Mouse (Mus musculus) lung, embryonic 15.5 days (tissue): ENCODE measurements around the gene Hist1h3g. TPM values are rescaled to one million over a fixed set of nuclear protein-coding genes. Genes with fewer than 3 reads are reported as not detected.
"Not testable (repeated sequence)": the region's sequence is repeated elsewhere in the genome, so short reads cannot be mapped to it uniquely, and the experiment has no call there.

Source experiments
- ATAC-seq: fragments of 200-750 bp; cut with Nextera tagmentation; 2 replicates; pipeline ENCODE4 v1.8.0; 2017; ENCODE audit warnings: moderate number of reproducible peaks, borderline replicate concordance; ENCODE audit not compliant: low FRiP score, low TSS enrichment; ENCODE audit errors: extremely low read depth
- H3K27ac ChIP-seq: fragments of 300-500 bp; sonication (generic); 2 replicates; pipeline ENCODE4 v1.5.1; 2015; ENCODE audit warnings: moderate library complexity, mild to moderate bottlenecking, inconsistent platforms
- H3K27me3 ChIP-seq: fragments of 300-500 bp; sonication (generic); 2 replicates; pipeline ENCODE4 v1.6.1; 2015; ENCODE audit warnings: inconsistent platforms
- H3K36me3 ChIP-seq: fragments of 300-500 bp; sonication (generic); 2 replicates; pipeline ENCODE4 v1.6.1; 2015; ENCODE audit warnings: inconsistent platforms
- H3K4me1 ChIP-seq: fragments of 300-500 bp; sonication (generic); 2 replicates; pipeline ENCODE4 v1.6.1; 2015; ENCODE audit warnings: inconsistent platforms
- H3K4me2 ChIP-seq: fragments of 300-500 bp; sonication (generic); 2 replicates; pipeline ENCODE4 v1.6.1; 2015; ENCODE audit warnings: inconsistent platforms, mild to moderate bottlenecking, moderate library complexity
- H3K4me3 ChIP-seq: fragments of 300-500 bp; sonication (generic); 2 replicates; pipeline ENCODE4 v1.5.1; 2015; ENCODE audit warnings: mild to moderate bottlenecking, inconsistent platforms
- H3K9ac ChIP-seq: fragments of 300-500 bp; sonication (generic); 2 replicates; pipeline ENCODE4 v1.6.1; 2015; ENCODE audit warnings: inconsistent platforms
- H3K9me3 ChIP-seq: fragments of 300-500 bp; sonication (generic); 2 replicates; pipeline ENCODE4 v1.6.1; 2016; ENCODE audit warnings: inconsistent platforms
- WGBS: fragments of 180-500 bp; shearing (Covaris S2); methylation state at CpG from one replicate; pipeline ENCODE4 v1.1.7; 2015; 5-methylcytosine and 5-hydroxymethylcytosine counted together
- polyA plus RNA-seq: library from polyadenylated mRNA; unstranded; fragments of >200 nt; fragmentation: Nextera tagmentation; extraction: Ambion mirVana; gene quantifications from 2 replicates; pipeline ENCODE4 v1.2.1, GENCODE M21; 2015

Hist1h3g gene
- polyA plus RNA-seq, 1 experiment from 2014 or later, result 10.8 TPM

DNA sequence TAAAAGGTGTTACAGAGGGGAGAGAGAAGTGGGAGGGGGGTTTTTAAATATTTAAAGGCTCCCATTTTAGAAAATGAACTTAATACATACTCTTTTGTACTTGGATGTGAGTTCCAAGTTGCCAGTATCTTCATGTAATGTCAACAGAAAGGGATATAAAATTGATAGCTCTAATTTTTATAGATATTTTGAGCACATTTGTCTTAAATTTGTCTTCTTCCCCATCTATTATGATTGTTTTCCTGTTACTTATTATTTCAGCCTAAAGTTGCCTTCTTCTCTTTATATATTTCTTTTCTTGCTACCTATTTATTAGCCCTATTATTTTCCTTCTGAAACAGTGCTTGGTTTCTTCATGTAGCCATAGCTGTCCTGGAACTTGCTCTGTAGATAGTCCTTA is 17.7 kb downstream of the Hist1h3g start, which contains the start of gene Hist1h1d:
TSS of gene Hist1h1d (plus strand) at position 301 of the 400 bp plus-strand sequence.
- ATAC-seq, result no peak
- H3K4me3 ChIP-seq, result no peak within 1 kb of the TSS
- no peaks in the 10 kb centered on the region for H3K9me3 ChIP-seq
- peak within 1 kb of the TSS; percentile 87 for H3K4me2 ChIP-seq
- 0 out of 2 replicates have a peak within 1 kb of the TSS, but pooled peaks have one; percentile 19 for H3K9ac ChIP-seq
- peak within 1 kb of the TSS; percentile 99 for H3K27ac ChIP-seq
- H3K36me3 ChIP-seq, result no peaks in the 10 kb centered on the region
- peaks cover 13% of the 10 kb centered on the region for H3K4me1 ChIP-seq
- H3K27me3 ChIP-seq, result no peaks in the 10 kb centered on the region

DNA sequence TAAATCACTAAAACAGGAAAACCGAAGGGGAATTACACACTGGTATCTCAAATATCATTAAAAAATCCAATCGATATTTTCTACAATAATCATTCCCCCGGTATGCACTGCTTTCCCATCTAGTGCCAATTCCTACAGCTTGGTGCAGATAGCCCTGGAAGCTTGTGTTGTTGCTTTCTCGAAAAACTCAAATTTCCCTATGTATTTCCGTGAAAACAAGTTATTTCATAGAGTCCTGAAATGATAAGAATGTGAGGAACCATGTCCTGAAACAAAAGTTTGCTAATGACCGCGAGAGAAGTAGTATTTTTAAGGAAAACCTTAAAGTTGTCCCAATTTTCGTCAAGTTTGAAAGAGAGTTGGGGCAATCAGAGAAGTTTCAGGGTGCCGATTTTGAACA is 19.2 kb downstream of the Hist1h3g start:
- Histone ChIP-seq H3K9ac (peak overlapping the region; percentile 92; the same call in 1 of the 2 replicates), H3K27ac (peak overlapping the region; percentile 99), H3K27me3 (no peaks in the 10 kb centered on the region), H3K36me3 (no peaks in the 10 kb centered on the region), H3K9me3 (no peaks in the 10 kb centered on the region), H3K4me2 (peak overlapping the region; percentile 87), H3K4me3 (peak overlapping the region; percentile 62), H3K4me1 (peaks cover 13% of the 10 kb centered on the region)
- ATAC-seq, result no peak
- WGBS, result 15% methylated on average over 9 of the region's 9 CpGs

- peak overlapping the region; percentile 99 for H3K27ac ChIP-seq
- no peaks in the 10 kb centered on the region for H3K36me3 ChIP-seq
- WGBS, result under 1% methylated on average over 54 of the region's 54 CpGs
- H3K9me3 ChIP-seq, result no peaks in the 10 kb centered on the region
- H3K4me3 ChIP-seq, result peak overlapping the region; percentile 62
- ATAC-seq, result peak; percentile 90
- peak overlapping the region; percentile 87 for H3K4me2 ChIP-seq
- peak overlapping the region; percentile 92 for H3K9ac ChIP-seq
- peaks cover 13% of the 10 kb centered on the region for H3K4me1 ChIP-seq
- no peaks in the 10 kb centered on the region for H3K27me3 ChIP-seq
Measured at GRCm38 (mm10) chr13:23554925-23555838, 20.0 kb downstream of the Hist1h3g start.

GRCm38 (mm10) chr13:23555839-23556416 is 20.7 kb downstream of the Hist1h3g start:
- under 1% methylated on average over 18 of the region's 18 CpGs for WGBS
- H3K9me3 ChIP-seq, result no peaks in the 10 kb centered on the region
- ATAC-seq, result peak; percentile 82

GRCm38 (mm10) chr13:23556906-23557305 is 21.7 kb downstream of the Hist1h3g start:
- H3K9ac ChIP-seq, result 0 out of 2 replicates have a peak overlapping the region, but pooled peaks have one; percentile 8
- H3K27me3 ChIP-seq, result no peaks in the 10 kb centered on the region
- H3K36me3 ChIP-seq, result no peaks in the 10 kb centered on the region
- peak overlapping the region; percentile 99 for H3K27ac ChIP-seq
- ATAC-seq, result no peak
- WGBS, result 58% methylated on average over 3 of the region's 3 CpGs
- peak overlapping the region; percentile 87 for H3K4me2 ChIP-seq
- peaks cover 13% of the 10 kb centered on the region for H3K4me1 ChIP-seq
- H3K4me3 ChIP-seq, result 0 out of 2 replicates have a peak overlapping the region, but pooled peaks have one; percentile 4
- H3K9me3 ChIP-seq, result no peaks in the 10 kb centered on the region

More at GRCm38 (mm10) chr13:23555839-23556416, 20.7 kb downstream of the Hist1h3g start:
- Histone ChIP-seq H3K4me2 (peak overlapping the region; percentile 87), H3K4me1 (peaks cover 13% of the 10 kb centered on the region), H3K27ac (peak overlapping the region; percentile 99), H3K27me3 (no peaks in the 10 kb centered on the region), H3K4me3 (peak overlapping the region; percentile 62), H3K36me3 (no peaks in the 10 kb centered on the region), H3K9ac (peak overlapping the region; percentile 92)

DNA sequence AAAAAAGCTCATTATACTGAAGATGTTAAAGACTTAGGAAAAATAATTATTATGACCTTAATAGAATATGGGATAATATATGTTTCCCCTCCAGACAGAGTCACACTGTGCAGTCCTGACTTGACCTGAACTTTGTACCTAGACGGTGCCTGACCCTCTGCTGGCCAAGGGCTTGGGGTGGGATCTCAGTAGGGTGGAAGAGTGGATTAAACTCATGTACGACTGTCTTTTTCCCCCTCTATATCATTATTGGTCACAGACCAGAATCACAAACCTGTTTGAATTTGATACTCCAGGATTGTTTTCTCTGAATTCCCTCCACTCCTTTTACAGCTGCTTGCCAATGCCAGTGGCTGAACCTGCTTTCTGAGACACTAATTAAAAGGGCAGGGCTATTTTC is 25.5 kb downstream of the Hist1h3g start:
- not testable (repeated sequence) for H3K27me3 ChIP-seq, ATAC-seq, H3K9me3 ChIP-seq, H3K9ac ChIP-seq, H3K36me3 ChIP-seq
- WGBS, result 10% methylated on average over 2 of the region's 2 CpGs
- Histone ChIP-seq H3K4me1 (peaks cover 10% of the 10 kb centered on the region; the same call in 1 of the 2 replicates), H3K4me3 (peak overlapping the region; percentile 10; the same call in 1 of the 2 replicates), H3K4me2 (peak overlapping the region; percentile 39), H3K27ac (peak overlapping the region; percentile 57; the same call in 1 of the 2 replicates)

DNA sequence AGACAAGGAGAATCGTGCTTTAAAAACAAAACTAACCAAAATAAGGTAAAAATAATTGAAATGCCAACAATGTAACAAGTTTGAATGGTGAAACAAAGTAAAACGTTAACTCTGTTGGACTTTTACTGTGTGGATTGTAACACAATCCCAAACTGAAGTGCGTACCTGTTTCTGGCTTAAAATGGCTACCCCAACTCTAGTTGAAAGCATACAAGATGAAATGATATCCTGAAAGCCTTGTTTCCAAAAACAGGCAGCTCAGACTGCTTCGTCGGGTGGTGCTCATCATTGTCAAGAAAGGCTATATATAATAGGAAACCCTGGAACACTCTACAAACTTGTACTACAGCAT is 26.3 kb downstream of the Hist1h3g start:
- not testable (repeated sequence) for ATAC-seq, H3K36me3 ChIP-seq, H3K9me3 ChIP-seq, H3K27me3 ChIP-seq
- Histone ChIP-seq H3K27ac (peak overlapping the region; percentile 98), H3K4me2 (peak overlapping the region; percentile 71), H3K4me1 (peaks cover 10% of the 10 kb centered on the region; the same call in 1 of the 2 replicates), H3K9ac (peak overlapping the region; percentile 47; the same call in 1 of the 2 replicates), H3K4me3 (peak overlapping the region; percentile 43)
- 0% methylated on average over 2 of the region's 5 CpGs for WGBS

DNA sequence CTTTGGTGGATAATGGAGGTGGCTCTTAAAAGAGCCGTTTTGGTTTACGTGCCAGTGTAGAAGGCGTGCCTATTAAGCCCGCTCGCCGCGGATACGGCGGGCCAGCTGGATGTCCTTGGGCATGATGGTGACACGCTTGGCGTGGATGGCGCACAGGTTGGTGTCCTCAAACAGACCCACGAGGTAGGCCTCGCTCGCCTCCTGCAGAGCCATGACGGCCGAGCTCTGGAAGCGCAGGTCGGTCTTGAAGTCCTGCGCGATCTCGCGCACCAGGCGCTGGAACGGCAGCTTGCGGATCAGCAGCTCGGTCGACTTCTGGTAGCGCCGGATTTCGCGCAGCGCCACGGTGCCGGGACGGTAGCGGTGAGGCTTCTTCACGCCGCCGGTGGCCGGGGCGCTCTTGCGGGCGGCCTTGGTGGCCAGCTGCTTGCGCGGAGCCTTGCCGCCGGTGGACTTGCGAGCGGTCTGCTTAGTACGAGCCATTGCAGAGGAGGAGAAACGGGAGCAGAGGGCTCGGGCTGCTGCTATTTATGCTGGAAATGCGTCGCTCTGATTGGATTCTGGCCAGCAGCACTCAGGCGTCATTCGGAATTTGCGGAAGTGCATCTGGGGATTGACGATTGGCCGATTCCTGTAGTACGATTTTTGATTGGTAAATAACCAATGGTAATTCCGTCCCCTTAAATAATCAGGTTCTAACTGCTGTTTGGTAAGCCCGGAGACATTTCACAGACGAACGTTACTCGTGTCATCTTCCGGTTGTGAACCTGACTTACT is 26.8 kb downstream of the Hist1h3g start, which contains the start of gene Hist1h3e:
TSS of gene Hist1h3e (minus strand) at position 487 of the 777 bp plus-strand sequence.
- peak within 1 kb of the TSS; percentile 98 for H3K27ac ChIP-seq
- not testable (repeated sequence) for H3K9me3 ChIP-seq, H3K27me3 ChIP-seq, H3K4me1 ChIP-seq, H3K36me3 ChIP-seq
- peak; percentile 92 for ATAC-seq
- under 1% methylated on average over 56 of the region's 67 CpGs for WGBS
- H3K4me2 ChIP-seq, result peak within 1 kb of the TSS; percentile 71
- peak within 1 kb of the TSS; percentile 47 for H3K9ac ChIP-seq
- peak within 1 kb of the TSS; percentile 43 for H3K4me3 ChIP-seq

DNA sequence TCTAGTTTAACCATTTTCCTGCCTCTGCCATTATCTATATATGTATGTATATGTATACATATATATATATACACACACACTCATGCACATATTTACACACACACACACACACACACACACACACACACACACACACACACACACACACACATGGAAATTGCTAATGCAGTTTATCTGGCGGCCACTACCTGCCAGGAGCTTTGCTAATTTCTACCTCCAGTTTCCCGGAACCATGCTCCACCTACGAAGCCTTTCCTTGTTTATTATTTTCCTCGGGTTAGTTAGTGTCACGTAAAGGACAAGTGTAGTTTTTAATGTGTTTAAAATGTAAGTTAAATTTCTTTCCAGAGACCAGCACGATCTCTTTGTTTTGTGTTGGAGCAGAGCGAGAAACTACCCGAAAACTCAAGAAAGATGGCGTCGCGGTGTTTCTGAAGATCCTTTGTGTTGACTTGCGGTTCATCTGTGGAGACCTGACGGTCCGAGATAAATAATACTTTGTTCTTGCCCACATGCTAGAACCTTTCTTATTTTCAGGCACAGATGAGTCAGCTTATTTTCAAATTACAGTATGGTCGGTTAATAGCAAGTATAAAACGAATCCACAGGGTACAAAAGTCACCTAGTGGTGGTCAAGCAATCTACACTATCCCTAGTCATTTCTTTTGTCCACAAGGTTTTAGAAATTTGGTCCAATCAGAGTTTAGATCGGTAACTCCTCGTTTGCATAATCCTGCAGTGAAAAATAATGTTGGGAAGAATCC is 27.7 kb downstream of the Hist1h3g start:
- 3% methylated on average over 18 of the region's 18 CpGs for WGBS
- ATAC-seq, result peak; percentile 66; the same call in 1 of the 2 replicates
- Histone ChIP-seq H3K27ac (peak overlapping the region; percentile 98), H3K36me3 (no peaks in the 10 kb centered on the region), H3K27me3 (no peaks in the 10 kb centered on the region), H3K9ac (peak overlapping the region; percentile 39), H3K9me3 (no peaks in the 10 kb centered on the region), H3K4me2 (peak overlapping the region; percentile 71), H3K4me3 (peak overlapping the region; percentile 43), H3K4me1 (peaks cover 7% of the 10 kb centered on the region; the same call in 1 of the 2 replicates)

GRCm38 (mm10) chr13:23564482-23564881 is 29.3 kb downstream of the Hist1h3g start:
- no peak overlapping the region for H3K4me2 ChIP-seq
- H3K9ac ChIP-seq, result no peak overlapping the region
- no peak overlapping the region for H3K4me3 ChIP-seq
- no peaks in the 10 kb centered on the region for H3K27me3 ChIP-seq
- no peaks in the 10 kb centered on the region for H3K9me3 ChIP-seq
- no peak for ATAC-seq
- peaks cover 7% of the 10 kb centered on the region; the same call in 1 of the 2 replicates for H3K4me1 ChIP-seq
- WGBS, result 69% methylated on average over 2 of the region's 2 CpGs
- H3K27ac ChIP-seq, result peak overlapping the region; percentile 98
- no peaks in the 10 kb centered on the region for H3K36me3 ChIP-seq
